Mouse (Mus musculus) ovary, adult 10 weeks (tissue): ENCODE results near the gene Adgrf1. TPM values are rescaled to one million over a fixed set of nuclear protein-coding genes. Genes with fewer than 3 reads are reported as not detected.

Experiments used
- polyA plus RNA-seq: library from polyadenylated mRNA; stranded (reverse); fragments of 350-450 nt; fragmentation: Illumina TruSeq; extraction: RNeasy Lipid Tissue Mini Kit (QIAGEN cat#74804); gene quantifications from one replicate; pipeline ENCODE4 v1.2.3, GENCODE M21; 2014

The Adgrf1 gene
- not detected for polyA plus RNA-seq

GRCm38 (mm10) chr17:43270161-43270560 is at the start of gene Adgrf1:
TSS of gene Adgrf1 (plus strand) at chr17:43270329.

GRCm38 (mm10) chr17:43359826-43360619 is 89.9 kb downstream of the Adgrf1 start, which contains the start of gene Adgrf5:
TSS of gene Adgrf5 (plus strand) at chr17:43360451.

Other genes with a start within 250 kb of the Adgrf1 start
- 88.1 TPM for gene Adgrf5, start 90.1 kb downstream of the Adgrf1 start, polyA plus RNA-seq
- not detected for gene Mep1a, start 232.5 kb downstream of the Adgrf1 start, polyA plus RNA-seq